Mouse (Mus musculus) gastrocnemius, adult 18-20 months (tissue): ENCODE measurements around the gene Hbb-bs. TPM values are rescaled to one million over a fixed set of nuclear protein-coding genes. Genes with fewer than 3 reads are reported as not detected.
"Not testable (repeated sequence)": the region's sequence is repeated elsewhere in the genome, so short reads cannot be mapped to it uniquely, and the experiment has no call there.

Source experiments
- DNase-seq: peaks from one replicate; pipeline ENCODE4 v3.0.0; 2021; ENCODE audit warnings: low spot score
- total RNA-seq, 2 experiments: library from RNA; stranded (reverse); gene quantifications; 2 replicates each; pipeline ENCODE4 v1.2.3; 2021

Gene Hbb-bs
- total RNA-seq, 2 experiments from 2014 or later: 317 to 407 TPM

DNA sequence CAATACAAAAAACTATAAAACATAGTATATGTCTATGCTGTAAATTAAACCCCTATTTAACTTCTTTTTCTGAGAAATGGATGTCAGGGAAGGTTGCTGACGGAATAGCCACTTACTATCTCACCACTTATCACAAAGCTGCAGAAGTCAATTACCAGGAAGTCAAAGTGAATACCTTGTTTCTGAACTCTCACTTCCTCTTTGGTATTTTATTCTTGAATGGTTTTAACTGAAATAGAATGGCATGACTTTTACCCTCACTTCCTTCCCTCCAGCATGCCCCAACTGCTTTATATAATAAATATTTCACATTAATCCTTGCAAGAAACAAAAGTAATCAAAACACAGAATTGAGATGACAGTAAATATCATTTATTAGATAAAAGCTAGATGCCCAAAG lies 15.7 kb downstream of the Hbb-bs start:
- DNase-seq: no peak

DNA sequence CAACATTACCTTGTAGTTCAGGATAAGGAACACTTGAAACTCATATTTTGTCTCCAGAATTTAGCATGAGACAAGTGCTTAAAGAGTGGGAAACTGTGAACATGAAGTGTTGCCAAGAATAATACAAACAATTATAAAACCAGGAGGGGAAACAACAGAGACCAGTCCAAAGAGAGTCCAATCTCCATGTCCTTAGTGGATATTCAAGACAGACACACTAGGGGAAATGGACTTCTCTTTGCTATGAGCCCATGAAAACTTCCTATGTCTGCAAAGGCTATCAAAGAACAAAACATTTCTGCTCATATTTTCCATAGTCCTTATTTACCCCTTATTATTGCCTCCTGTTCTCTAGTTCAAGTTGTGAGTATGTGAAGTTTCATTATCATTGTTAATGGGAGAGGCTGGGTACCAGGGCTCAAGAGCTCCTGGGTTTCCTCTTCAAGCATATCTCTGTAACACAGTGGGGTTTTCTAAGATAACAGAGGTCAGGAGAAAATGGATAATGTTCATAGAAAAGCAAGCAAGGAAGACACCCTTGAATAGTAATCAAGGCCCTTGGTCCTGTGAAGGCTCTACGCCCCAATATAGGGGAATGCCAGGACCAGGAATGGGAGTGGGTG lies 16.6 kb downstream of the Hbb-bs start:
- DNase-seq: no peak

DNA sequence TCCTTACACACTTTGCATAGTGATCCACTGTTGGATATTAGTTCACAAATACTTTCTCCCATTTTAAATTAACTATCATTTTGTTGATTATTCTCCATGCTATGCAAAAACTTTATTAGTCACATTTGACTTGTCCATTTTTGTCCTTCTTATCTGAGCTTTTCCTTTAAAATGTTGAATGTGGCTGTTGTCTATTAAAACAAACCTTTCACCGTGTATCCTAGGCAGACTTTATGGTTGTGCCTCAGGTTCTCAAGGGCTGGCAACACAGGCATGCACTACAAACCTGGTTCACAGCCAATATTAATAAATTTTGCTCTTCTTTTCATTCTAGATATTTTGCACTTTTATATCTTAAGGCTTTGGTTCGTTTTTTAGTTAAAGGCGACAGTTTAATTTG lies 17.1 kb downstream of the Hbb-bs start:
- DNase-seq: no peak

DNA sequence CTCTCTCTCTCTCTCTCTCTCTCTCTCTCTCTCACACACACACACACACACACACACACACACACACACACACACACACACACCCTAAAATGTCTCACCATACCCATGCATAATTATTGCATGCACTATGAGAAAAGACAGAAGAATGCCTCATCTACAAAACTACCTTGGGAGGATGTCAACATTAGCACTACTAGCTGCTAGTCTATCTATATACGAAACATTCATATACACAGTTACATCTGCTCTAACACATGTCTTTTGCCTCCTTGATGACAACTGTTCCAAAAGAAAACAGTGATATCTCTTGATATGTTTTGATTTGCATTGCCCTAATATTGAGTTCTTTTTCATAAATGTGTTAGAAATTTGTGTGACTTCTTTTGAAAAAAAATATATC lies 17.6 kb downstream of the Hbb-bs start:
- DNase-seq: no peak

DNA sequence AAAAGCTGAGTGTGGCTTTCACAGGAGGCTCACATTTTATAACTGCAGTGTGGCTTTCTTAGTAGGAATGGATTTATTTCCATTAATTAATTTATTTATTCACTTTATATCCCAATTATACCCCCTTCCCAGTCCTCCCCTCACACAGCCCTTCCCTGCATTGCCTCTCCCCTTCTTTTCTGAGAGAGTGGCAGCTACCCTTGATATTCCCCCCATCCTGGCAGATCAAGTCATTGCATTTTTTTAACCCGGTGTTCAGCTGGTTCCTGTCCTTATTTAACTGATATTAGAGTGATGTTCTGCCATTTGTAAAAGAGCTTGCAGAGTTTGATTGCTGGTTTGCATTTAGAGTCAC lies 18.1 kb downstream of the Hbb-bs start:
- no peak for DNase-seq

DNA sequence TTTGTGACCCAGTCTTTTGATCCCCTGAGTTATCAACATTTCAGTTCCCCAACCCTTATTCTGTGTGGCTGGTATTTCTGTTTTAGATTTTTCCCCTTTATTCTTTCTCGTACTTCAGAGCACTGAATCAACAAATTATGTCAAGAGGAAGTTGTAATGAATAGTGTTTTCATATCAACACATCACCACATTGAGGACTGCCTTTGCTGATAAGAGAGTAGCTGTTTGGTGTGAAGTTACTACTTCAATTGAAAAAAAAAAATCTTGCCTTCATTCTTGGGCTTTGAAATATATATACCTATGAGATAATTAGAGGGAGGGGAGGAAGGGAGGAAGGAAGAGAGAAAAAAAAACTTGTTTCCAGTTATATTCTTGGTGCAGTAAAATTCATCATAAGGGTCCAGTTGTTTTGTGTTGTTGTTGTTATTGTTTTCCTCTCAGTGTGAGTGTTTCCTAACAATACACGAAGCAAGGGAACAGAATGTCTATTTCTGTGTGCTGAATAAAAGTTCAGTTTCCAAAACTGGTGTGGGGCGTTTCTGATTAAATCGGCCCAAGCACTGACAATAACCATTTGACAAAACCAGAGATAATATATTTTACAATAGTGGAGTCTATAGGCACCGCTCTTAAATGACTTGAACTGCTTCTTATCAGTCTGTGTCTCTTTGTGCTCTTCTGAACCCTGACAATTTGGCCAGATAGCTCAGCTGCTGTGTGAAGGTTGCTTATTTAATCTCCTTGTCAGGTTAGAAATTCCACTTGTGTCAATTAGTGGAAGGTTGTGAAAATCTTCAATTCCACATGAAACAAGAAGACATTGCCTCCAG lies 18.7 kb downstream of the Hbb-bs start:
- no peak for DNase-seq

DNA sequence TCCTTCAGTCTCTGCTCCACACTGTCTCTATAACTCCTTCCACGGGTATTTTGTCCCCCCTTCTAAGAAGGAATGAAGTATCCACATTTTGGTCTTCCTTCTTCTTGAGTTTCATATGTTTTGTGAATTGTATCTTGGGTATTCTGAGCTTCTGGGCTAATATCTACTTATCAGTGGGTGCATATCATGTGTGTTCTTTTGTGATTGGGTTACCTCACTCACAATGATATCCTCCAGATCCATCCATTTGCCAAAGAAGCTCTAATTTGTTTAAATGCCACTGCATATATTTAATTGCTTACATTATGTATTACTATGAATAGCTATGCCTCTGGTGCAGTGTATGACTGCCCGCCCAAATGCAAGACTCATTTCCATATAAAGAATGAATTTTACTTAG lies 19.8 kb downstream of the Hbb-bs start:
- not testable (repeated sequence) for DNase-seq

DNA sequence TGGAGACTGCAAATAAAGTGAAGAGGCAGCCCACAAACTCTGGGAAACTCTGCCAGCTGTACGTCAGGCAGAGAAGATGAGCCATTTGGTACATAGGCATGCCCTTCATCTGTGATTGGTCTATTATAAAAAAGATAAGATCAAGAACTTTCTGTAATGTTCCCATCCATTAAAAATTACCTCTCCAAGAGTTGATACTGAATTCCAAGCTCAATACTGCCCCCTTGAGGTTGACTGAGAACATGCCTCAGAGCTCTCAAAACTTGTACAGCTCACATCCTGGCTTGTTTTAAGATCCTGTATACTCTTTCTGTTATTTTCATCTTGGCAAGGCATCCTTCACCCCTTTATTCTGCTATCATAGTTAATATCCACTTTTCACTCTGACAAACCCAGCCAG lies 21.0 kb downstream of the Hbb-bs start:
- peak; percentile 1 for DNase-seq

DNA sequence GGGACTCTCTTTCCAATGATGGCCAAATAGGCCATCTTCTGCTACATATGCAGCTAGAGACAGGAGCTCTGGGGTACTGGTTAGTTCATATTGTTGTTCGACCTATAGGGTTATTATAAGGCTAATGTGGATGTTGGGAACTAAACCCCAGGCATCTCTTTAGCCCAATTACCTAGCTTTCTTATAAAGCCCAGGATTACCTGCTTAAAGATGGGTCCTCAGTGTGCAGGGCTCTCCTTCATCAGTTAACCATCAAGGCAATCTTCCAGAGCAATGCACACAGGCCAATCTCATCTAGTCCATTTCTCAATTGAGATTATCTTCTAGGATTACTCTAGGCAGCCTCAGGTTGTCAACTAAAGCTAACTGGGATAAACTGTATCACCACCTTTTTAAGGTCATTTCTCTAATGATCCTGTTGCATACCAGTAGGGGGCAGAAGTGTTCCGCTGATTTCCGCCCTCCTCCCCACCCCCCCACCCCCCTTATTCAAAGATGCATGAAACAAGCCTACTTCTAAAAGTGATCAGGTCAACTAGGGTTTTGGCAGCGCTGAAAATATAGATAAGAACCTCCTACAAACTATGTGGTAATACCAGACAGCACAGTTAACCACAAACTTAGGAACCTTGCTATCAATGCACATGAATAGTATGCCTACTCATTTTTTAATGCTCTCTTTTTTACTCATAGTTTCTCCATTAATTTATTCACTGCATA lies 35.1 kb downstream of the Hbb-bs start:
- DNase-seq: no peak

DNA sequence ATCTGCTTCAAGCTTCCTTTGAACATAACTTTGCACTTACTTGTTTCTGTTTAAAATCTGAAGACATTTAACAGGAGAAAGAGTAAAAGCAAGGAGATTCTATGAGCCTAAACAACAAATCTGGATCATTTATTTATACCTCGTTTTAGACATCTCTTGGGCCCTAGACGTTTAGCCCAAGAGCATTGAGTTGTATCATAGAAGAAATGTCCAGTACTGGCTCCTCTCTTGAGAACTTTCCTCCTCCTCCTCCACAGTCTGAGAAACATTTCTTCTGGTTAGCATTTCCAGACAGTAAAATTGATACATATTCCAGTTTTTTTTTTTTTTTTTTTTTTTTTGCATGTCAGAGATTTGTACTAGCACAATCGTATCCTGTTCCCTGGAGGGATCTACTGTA lies 36.2 kb downstream of the Hbb-bs start, which contains the start of gene Olfr67:
TSS of gene Olfr67 (minus strand) at position 101 of the 400 bp plus-strand sequence.
- DNase-seq: no peak

DNA sequence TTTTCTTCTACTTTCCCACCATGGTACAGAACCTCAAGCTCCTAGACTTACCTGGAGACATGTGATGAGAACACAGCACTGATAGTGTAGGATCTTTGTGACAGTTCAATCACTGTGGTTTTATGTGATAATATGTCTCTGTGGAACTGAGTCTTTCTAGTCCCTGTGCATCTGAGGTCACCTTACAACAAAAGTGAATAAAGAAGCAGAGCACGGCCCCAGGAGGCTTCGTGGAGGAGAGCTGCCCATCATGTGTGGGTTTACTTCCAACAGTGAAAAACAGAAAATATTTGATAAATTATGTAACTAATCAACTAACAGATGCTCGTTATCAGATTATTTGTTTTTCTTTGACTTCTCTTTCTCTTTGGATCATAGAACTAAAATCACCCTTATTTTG lies 48.3 kb downstream of the Hbb-bs start, which contains the start of gene Olfr68:
TSS of gene Olfr68 (minus strand) at position 101 of the 400 bp plus-strand sequence.
- DNase-seq: no peak

DNA sequence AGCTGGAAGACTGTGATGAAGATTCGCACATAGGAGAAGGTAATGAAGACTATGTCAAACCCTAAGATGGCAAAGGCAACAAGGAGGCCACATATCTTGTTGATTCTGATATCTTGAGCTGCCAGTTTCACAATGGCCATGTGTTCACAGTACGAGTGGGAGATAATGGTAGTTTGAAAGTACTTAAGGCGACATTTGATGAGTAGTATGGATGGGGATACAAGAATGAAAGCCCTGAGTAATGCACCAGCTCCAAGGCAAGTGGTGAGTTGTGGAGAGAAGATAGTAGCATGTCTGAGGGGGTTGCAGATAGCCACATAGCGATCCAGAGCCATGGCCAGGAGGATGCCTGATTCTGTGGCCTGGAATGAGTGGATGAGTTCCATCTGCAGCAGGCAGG lies 50.2 kb downstream of the Hbb-bs start:
- not testable (repeated sequence) for DNase-seq

Other genes starting within 250 kb of the Hbb-bs start
- gene Olfr618, start 238.0 kb downstream of the Hbb-bs start, total RNA-seq: not detected
- not detected for gene Olfr619, start 227.5 kb downstream of the Hbb-bs start, total RNA-seq
- not detected for gene Olfr620, start 215.6 kb downstream of the Hbb-bs start, total RNA-seq
- gene Olfr622, start 185.4 kb downstream of the Hbb-bs start, total RNA-seq: not detected
- not detected for gene Olfr623, start 164.4 kb downstream of the Hbb-bs start, total RNA-seq
- not detected for gene Olfr624, start 156.9 kb downstream of the Hbb-bs start, total RNA-seq
- gene Olfr625-ps1, start 145.4 kb downstream of the Hbb-bs start, total RNA-seq: not detected
- not detected for gene Olfr243, start 113.4 kb downstream of the Hbb-bs start, total RNA-seq
- gene Olfr628, start 97.7 kb downstream of the Hbb-bs start, total RNA-seq: not detected
- not detected for gene Olfr629, start 83.2 kb downstream of the Hbb-bs start, total RNA-seq
- gene Olfr630, start 70.8 kb downstream of the Hbb-bs start, total RNA-seq: not detected
- not detected for gene Olfr69, start 56.5 kb downstream of the Hbb-bs start, total RNA-seq
- not detected for gene Olfr68, start 48.4 kb downstream of the Hbb-bs start, total RNA-seq
- not detected for gene Olfr67, start 36.3 kb downstream of the Hbb-bs start, total RNA-seq
- 10 to 100 TPM; 28.0 to 32.7 TPM for gene Hbb-bt, start 14.1 kb downstream of the Hbb-bs start, total RNA-seq
- gene Hbb-bh2, start 12.4 kb upstream of the Hbb-bs start, total RNA-seq: not detected
- not detected for gene Hbb-bh1, start 15.1 kb upstream of the Hbb-bs start, total RNA-seq
- gene Hbb-y, start 25.1 kb upstream of the Hbb-bs start, total RNA-seq: not detected
- not detected for gene Olfr66, start 58.2 kb upstream of the Hbb-bs start, total RNA-seq
- not detected for gene Olfr64, start 66.4 kb upstream of the Hbb-bs start, total RNA-seq
- not detected for gene Olfr65, start 75.4 kb upstream of the Hbb-bs start, total RNA-seq
- not detected for gene Olfr631, start 100.7 kb upstream of the Hbb-bs start, total RNA-seq
- not detected for gene Olfr632, start 106.3 kb upstream of the Hbb-bs start, total RNA-seq
- gene Olfr633, start 116.3 kb upstream of the Hbb-bs start, total RNA-seq: not detected
- gene Olfr635, start 143.1 kb upstream of the Hbb-bs start, total RNA-seq: not detected
- not detected for gene Olfr638, start 170.7 kb upstream of the Hbb-bs start, total RNA-seq
- under 1 TPM in 1 of 2 experiments, not detected in 1; 0.05 TPM for gene Olfr639, start 189.2 kb upstream of the Hbb-bs start, total RNA-seq
- not detected for gene Olfr640, start 197.5 kb upstream of the Hbb-bs start, total RNA-seq
- not detected for gene Olfr641, start 207.3 kb upstream of the Hbb-bs start, total RNA-seq
- gene Olfr642, start 224.6 kb upstream of the Hbb-bs start, total RNA-seq: not detected
- not detected for gene 4930516K23Rik, start 233.3 kb upstream of the Hbb-bs start, total RNA-seq
- gene Olfr644, start 243.8 kb upstream of the Hbb-bs start, total RNA-seq: not detected